Mouse (Mus musculus): ENCODE measurements around the gene Zfp790.
"Not testable (repeated sequence)": the region's sequence is repeated elsewhere in the genome, so short reads cannot be mapped to it uniquely, and the experiment has no call there.

The Zfp790 gene

GRCm38 (mm10) chr7:29842105-29842504 lies 26.2 kb downstream of the Zfp790 start:
- DNase-seq (ENCODE audit: low read depth, low spot score): no peak

DNA sequence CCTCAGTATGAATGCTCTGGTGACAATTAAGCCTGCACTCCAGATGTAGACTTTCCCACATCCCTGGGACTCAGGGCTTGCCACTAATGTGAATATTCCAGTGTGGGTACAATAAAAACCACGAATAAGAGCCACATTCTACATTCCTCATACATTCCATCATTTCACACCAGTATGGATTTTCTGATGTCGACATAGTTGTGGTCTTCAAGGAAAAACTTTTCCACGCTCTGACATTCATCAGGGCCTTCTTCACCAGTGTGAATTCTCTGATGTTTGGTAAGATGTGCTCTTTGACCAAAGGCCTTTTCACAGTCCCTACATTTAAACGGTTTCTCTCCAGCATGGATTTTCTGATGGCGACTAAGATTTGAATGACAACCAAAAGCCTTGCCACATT lies 28.7 kb downstream of the Zfp790 start:
- no peak for DNase-seq (ENCODE audit: low read depth, low spot score)

DNA sequence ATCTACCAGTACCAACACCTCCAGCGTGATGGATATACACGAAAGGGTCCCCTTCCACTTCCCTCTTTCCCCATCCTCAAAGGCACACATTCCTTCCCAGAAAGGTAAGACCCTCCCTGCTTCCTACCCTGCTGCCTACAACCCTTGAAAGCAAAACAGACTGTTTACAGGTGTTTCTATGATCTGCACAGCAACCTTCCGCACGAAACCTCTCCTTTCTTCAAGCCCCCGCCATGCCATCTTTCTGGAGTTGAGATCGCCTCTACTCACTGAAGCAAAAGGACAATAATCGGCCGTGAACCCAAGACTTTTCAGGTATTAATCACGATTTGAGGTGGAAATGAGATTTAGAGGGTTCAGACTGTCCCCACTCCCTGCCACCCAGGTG lies 36.9 kb downstream of the Zfp790 start:
- no peak for DNase-seq (ENCODE audit: low read depth, low spot score)

GRCm38 (mm10) chr7:29853219-29853842 lies 37.4 kb downstream of the Zfp790 start, which contains the start of gene Zfp940:
Zfp940 (minus strand) TSS chr7:29853669.
- peak; percentile 79 for DNase-seq (ENCODE audit: low read depth, low spot score)

- DNase-seq (ENCODE audit: low read depth, low spot score): peak; percentile 82
These were observed 43.9 kb downstream of the Zfp790 start, which contains the start of gene Zfp420 for GRCm38 (mm10) chr7:29859532-29860517. Zfp420 (plus strand) TSS chr7:29859979.

DNA sequence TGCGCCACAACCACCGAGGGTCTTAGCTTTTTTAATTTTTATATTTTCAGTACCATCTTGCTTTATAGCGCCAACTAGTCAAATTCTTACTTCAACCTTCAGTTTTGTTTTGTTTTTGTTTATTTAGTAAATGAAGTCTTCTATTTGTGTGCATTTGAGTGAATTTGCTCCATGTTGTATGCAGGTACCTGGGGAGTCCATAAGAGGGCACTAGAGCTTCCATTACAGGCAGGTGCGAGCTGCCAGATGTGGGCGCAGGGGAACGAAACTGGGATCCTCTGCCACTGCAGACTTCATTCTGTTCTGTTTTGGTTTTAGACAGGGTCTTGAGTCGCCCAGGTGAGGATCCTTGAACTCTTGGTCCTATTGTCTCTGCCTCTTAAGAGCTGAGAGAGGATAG lies 45.7 kb downstream of the Zfp790 start:
- DNase-seq (ENCODE audit: low read depth, low spot score): no peak

DNA sequence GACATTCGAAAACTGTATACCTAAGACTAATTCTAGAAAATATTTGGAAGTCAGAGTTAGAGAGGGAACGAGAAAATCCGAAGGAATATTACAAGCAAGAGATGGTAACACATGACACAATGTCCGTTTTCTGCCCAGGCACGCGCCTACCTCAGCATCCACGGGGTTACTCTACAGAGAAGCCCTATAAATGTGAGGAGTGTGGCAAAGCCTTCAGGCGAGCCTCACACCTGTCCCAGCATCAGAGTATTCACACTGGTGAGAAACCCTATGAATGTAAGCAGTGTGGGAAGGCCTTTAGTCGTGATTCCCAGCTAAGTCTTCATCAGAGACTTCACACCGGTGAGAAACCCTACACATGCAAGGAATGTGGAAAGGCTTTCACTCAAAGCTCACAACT lies 58.3 kb downstream of the Zfp790 start:
- no peak for DNase-seq (ENCODE audit: low read depth, low spot score)

GRCm38 (mm10) chr7:29877561-29877960 lies 61.6 kb downstream of the Zfp790 start:
- not testable (repeated sequence) for DNase-seq (ENCODE audit: low read depth, low spot score)

- DNase-seq (ENCODE audit: low read depth, low spot score): no peak
These were observed 64.1 kb downstream of the Zfp790 start for GRCm38 (mm10) chr7:29880056-29880455.

Data from retina, postnatal 7 days (tissue).